Mouse (Mus musculus) cerebellum, postnatal 36 days (tissue): ENCODE results near the gene Gm28047.

Experiments
- DNase-seq, 2 experiments: peaks; one replicate each; pipeline ENCODE4 v3.0.0; 2021 to 2022; ENCODE audit warnings: mixed read lengths in 2 of 2

The Gm28047 gene

GRCm38 (mm10) chr15:102515261-102515660 is 109.6 kb downstream of the Gm28047 start:
- DNase-seq = no peak

DNA sequence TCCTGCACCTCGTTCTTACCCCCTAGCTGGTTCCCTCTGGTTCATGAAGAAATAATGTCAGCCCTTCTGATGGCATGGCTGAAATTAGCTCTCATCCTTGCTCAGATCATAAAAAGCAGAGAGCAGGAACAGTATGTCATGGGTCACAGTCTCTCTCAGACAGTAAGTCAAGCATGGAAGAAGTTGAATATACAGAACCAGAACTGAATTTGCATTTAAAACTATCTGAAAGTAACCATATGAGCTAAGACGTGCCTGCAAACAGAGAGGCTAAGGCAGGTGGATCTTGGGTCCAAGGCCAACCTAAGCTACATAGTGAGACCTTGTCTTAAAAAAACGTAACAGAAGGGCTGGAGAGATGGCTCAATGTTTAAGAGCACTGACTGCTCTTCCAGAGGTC is 111.9 kb downstream of the Gm28047 start:
- DNase-seq = no peak

- DNase-seq = no peak
These were observed 112.4 kb downstream of the Gm28047 start for GRCm38 (mm10) chr15:102512471-102512870.

GRCm38 (mm10) chr15:102512010-102512409 is 112.9 kb downstream of the Gm28047 start:
- DNase-seq = no peak

GRCm38 (mm10) chr15:102511285-102511833 is 113.5 kb downstream of the Gm28047 start:
- DNase-seq = no peak

DNA sequence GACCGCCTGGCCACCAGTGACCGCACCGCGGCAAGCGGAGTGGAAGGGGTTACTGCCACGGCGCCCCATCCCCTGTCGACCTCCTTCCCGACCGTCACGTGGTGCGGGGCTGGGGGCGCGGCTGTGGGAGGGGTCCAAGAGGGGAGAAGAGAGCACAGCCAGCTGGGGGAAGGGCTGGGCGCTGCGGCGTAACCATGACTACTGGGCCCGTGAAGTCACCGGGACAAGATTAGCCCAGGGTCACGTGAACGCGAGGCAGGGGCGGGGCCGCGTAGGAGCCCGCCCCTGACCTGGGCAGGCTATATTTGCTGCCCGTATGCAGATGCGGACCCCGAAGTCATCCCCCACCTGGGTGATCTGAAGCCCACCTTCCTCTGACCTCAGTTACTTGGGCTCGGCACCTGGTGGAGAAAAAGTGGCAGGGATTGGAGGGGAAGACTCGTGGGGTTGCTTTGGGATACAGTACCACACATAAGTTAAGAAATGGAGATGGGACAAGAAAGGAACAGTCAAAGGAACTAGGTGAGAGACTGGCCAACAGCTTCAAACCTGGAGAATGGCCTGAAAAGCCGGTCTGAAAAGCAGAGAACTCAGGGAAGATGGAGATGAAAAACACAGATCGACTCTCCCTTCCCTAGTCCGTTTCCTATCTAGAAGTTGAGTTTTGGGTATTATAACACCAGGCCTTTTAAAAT is 114.1 kb downstream of the Gm28047 start:
- DNase-seq = peak; percentile 76 to 83

- DNase-seq = no peak
These were observed 114.8 kb downstream of the Gm28047 start for GRCm38 (mm10) chr15:102510110-102510509.

DNA sequence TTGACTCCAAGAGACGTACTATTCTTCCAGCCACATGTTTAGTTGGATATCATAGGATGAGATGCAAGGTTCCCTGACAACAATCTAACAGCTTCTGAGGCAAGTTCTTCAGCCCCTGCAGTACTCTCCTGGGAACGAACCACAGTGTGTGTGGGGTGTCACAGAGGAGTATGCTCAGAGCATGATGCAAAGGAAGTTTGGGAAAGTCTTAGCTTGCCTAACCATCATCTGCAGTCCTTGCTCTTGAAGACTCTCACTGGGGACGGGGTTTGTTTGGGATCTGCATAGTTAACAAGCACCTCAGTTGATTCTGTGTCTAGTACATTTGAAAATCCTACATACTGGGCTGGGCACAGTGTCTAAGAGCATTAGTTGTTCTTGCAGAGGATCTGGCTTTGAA is 116.5 kb downstream of the Gm28047 start:
- no peak for DNase-seq

DNA sequence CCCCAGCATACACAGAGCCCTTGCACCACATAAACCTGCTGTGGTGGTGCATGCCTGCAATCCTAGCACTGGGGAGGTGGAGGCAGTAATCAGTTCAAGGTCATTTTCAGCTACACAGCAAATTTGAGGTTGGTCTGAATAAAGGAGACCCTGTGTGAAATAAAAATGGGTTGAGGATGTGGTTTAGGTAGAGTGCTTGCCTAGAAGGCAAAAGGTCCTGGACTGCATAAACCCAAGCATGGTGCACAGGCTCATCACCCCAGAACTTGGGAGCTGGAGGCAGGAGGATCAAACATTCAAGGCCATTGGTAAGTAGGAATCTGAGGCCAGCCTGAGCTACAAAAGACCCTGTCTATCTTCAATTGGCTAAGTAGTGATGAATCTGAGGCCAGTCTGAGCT is 117.3 kb downstream of the Gm28047 start:
- no peak for DNase-seq

GRCm38 (mm10) chr15:102506864-102507263 is 118.0 kb downstream of the Gm28047 start:
- no peak for DNase-seq

GRCm38 (mm10) chr15:102506464-102506830 is 118.4 kb downstream of the Gm28047 start:
- no peak for DNase-seq

- DNase-seq = no peak
These were observed 119.0 kb downstream of the Gm28047 start for GRCm38 (mm10) chr15:102505770-102506463.

GRCm38 (mm10) chr15:102505073-102505769 is 119.6 kb downstream of the Gm28047 start:
- DNase-seq = peak in 1 of 2 experiments; percentile 14

DNA sequence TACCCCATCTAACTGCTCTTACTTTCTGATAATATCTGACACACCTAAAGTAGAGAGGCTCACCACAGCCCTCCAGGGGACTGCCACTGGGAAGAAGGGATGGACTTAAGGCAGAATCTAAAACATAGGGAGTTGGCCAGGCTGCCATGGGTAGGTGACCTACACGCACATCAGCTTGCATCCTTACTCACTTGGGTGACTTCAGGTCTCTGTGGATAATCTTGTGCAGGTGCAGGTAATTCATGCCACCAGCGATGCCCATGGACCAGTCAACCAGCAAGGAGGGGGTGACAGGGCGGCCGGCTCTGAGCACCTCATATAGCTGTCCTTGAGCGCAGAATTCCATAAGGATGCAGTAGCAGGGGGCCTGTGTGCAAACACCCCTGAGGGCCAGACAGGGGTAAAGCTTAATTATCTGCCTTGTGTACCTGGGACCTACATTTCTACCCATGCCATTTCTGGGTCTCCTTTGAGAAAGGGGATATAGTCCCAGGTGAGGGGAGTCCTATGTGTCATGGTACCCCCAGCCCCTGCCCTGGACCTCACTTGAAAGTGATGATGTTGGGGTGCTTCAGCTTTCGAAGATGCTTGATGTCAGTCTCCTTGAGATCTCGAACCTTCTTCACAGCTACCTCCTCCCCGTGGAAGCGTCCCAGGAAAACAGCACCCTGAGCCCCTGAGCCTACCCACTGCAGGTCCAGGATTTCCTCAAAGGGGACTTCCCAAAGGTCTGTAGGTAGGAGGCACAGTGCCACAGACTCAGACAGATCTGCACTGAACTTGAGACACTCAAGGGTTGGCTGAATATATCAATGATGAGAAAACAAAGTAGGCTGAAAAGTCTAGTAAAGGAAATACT is 120.7 kb downstream of the Gm28047 start:
- no peak for DNase-seq

DNA sequence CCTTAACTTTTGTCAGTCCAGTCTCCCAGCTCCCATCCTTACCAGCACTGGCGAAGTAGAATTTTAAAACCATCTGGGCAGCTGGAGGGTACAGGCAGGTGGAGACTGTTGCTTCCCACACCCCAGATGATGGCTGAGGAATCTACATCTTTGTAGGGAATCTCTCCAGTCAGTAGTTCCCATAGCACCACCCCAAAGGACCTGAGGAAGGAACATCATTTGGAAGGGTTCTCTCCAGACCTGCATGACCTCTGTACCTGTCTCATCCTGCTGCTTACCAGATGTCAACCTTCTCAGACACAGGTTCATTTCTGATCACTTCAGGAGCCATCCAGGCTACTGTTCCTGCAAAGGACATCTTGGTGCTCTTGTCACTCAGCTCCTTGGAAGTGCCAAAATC is 121.4 kb downstream of the Gm28047 start, which contains the start of gene Gm10337:
TSS of gene Gm10337 (plus strand) at position 276 of the 400 bp plus-strand sequence.
- DNase-seq = no peak

GRCm38 (mm10) chr15:102502254-102502840 is 122.5 kb downstream of the Gm28047 start:
- DNase-seq = no peak

GRCm38 (mm10) chr15:102501084-102501814 is 123.6 kb downstream of the Gm28047 start:
- no peak for DNase-seq

DNA sequence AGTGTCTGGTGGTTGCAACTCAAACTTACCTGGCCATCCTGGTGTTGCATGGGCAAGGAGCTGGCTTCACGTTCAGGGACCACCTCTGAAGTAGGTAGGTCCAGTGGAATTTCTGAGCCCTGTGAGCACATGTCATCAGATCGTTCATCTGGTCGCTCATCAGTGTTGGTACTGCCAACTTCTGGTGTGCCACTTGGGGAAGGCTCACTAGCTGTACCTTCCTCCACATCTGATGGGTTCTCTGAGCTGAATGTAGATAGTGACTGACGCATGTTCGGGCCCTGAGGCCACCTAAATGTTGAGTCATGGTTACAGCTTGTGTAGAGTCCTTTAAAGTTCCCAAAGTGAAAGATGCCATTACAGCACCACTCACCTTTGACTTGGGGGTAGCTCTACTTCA is 124.4 kb downstream of the Gm28047 start:
- DNase-seq = no peak

DNA sequence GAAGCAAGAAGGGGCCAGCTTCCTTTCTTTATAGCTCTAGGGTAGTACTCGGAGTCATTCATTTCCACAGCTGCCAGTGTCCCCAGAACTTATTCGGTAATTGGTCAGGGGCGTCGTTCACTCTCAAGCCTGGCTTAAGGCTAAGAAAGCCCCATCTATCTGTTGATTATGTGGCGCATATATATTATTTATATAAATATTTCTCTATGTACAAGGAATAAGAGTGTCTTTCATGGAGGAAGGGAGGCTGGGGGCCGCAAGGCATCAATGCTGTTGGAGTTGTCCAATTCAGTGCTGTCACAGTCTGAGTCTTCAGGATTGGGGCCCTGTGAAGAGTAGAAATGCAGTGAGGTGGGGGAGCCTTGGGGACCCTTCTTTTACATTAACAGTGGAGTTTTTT is 125.0 kb downstream of the Gm28047 start:
- DNase-seq = no peak

- peak in 1 of 2 experiments; percentile 31 for DNase-seq
These were observed 125.5 kb downstream of the Gm28047 start for GRCm38 (mm10) chr15:102499370-102499769.

DNA sequence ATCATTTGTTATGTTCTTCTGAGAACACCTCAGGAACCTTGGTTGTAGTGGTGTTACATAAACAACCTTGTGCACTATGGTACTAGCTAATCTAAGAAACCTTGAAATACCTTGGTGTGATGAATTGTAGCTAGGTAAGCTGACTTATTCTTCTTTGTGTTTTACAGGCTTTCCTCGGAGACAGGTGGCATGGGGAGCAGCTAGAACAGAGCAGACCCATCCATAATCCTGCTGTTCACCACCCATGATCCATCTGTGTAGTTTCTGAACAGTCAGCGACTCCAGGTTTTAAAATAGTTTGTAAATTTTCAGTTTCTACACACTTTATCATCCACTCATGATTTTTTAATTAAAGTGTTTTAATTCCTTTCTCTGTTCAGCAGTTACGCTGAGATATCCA is 126.5 kb downstream of the Gm28047 start:
- DNase-seq = no peak
